8 mouse cellular contexts compared by ENCODE assay signal in the genomic region with DNA sequence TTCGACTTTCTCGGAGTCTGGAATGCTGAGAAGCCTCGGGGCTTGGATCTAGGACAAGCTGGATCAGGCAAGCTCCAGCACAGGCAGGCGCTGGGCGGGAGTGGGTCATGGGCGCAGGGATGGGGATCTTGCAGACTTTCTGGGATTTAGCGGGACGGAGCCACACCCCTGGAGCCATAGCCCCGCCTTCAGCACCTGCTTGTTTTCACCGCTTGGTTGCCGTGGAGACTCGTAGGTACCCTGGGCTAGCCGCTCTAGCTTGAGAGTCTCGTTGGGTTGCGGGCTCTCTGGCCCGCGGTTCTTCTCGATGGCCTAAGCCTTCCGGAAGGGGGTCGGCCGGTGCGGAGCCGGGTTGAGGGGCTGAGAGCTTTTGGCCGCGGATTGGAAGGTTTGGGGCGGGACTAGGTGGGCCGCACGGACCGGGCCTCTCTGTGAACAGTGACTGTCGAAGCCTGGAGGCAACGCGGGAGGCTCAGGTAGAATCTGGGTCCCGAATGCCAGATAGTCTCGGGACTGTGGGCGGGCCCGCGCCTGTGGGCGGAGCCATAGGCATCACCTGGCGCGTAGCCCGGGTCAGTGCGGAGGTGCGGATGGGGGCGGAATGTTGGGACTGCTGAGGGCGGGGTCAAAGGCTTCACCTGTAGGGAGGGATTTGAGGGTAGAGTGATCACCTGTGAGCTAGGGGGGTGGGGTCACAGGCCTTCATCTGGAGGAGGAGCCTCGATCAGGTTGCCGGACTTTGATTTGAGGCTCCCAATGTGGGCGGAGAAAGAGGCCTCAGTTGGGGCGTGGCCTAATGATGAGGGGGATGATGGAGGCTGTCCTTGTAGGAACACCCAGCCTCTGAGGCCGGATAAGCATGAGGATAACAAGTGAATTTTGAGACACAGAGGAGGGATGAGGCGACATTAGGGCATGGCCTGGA. TPM values are rescaled to one million over a fixed set of nuclear protein-coding genes. Genes with fewer than 3 reads are reported as not detected.
DNase-seq lines count a peak whose midpoint lies in the region; ATAC-seq lines count a peak whose summit lies in the region.

No protein-coding gene starts in this region.

- peak overlapping the region; percentile 33; the same call in 1 of the 2 replicates for H3K27ac ChIP-seq in macrophage

- intact Hi-C loops in gastrocnemius, postnatal 36 days (cut with DNase I): no loop called here

- peak overlapping the region; percentile 58 for H3K4me3 ChIP-seq in macrophage (ENCODE audit: inconsistent target)

- H3K36me3 ChIP-seq in macrophage (ENCODE audit: inconsistent target): no peaks in the 10 kb centered on the region

- peaks cover 36% of the 10 kb centered on the region for H3K79me2 ChIP-seq in macrophage (ENCODE audit: inconsistent target)

- peak; percentile 93 for DNase-seq in adrenal gland, adult 2 months
- peak; percentile 95 for DNase-seq in embryo, embryonic 9.5 days (ENCODE audit: extremely low spot score)
- DNase-seq in gastrocnemius, postnatal 36 days: peak; percentile 73 to 81
- DNase-seq in left cerebral cortex, adult 8-10 months (ENCODE audit: low spot score in 2 of 2): peak; percentile 87 to 93
- DNase-seq in retina, postnatal 7 days (ENCODE audit: low read depth, low spot score): peak; percentile 80
- peak; percentile 86 for DNase-seq in urinary bladder, adult 2 months (ENCODE audit: low spot score)

- WGBS in macrophage (ENCODE audit: missing documents): 19% methylated on average over 51 of the region's 51 CpGs

- ATAC-seq in inflammation-experienced regulatory T-cells, adult 6 months: peak; percentile 54

RNA-seq across cellular contexts. Expression of gene Slc27a1, which starts 0.9 kb away (rescaled TPM):
- 100 to 1,000 TPM; 195 to 212 TPM for total RNA-seq in adrenal gland, adult 2 months (2021)
- polyA plus RNA-seq in adrenal gland, adult 2 months (2012; rRNA removed): 479 and 725 TPM in 2 replicates
- 10 to 100 TPM; 55.9 to 77.1 TPM for total RNA-seq in gastrocnemius, postnatal 36 days (2021)
- 1 to 10 TPM; 4.5 to 8.6 (median 5.8) TPM for polyA plus RNA-seq in inflammation-experienced regulatory T-cells, adult 6 months (2017; shearing (Covaris generic))
- total RNA-seq in left cerebral cortex, adult 8-10 months (2022): 100 to 1,000 TPM in 1 of 4 experiments, 10 to 100 TPM in 3; 94.4 to 105 (median 97.5) TPM
- total RNA-seq in macrophage (2018; cell fraction: chromatin; rRNA removed): 100 to 1,000 TPM in 25 of 26 experiments, 10 to 100 TPM in 1; 92.0 to 343 (median 227) TPM
- 10 to 100 TPM; 55.5 to 94.2 (median 79.8) TPM for total RNA-seq in macrophage (2018; cell fraction: cytosol; rRNA removed)
- 100 to 1,000 TPM; 122 to 340 (median 210) TPM for total RNA-seq in macrophage (2018; cell fraction: nucleus; rRNA removed)
- polyA plus RNA-seq in macrophage (2018): 59.7 to 109 TPM (median 64.8 TPM) in 3 replicates
- 57.3 and 63.8 TPM in 2 replicates for polyA plus RNA-seq in urinary bladder, adult 2 months (2012; rRNA removed)

RNA-seq across cellular contexts. Expression of gene Nxnl1, which starts 3.2 kb away (rescaled TPM):
- total RNA-seq in adrenal gland, adult 2 months (2021): 1 to 10 TPM; 1.2 to 1.6 TPM
- polyA plus RNA-seq in adrenal gland, adult 2 months (2012; rRNA removed): 0.26 and 0.54 TPM in 2 replicates
- under 1 TPM; 0.10 TPM for total RNA-seq in gastrocnemius, postnatal 36 days (2021)
- under 1 TPM in 1 of 3 experiments, not detected in 2; 0.13 TPM for polyA plus RNA-seq in inflammation-experienced regulatory T-cells, adult 6 months (2017; shearing (Covaris generic))
- under 1 TPM in 2 of 4 experiments, not detected in 2; 0.17 to 0.21 TPM for total RNA-seq in left cerebral cortex, adult 8-10 months (2022)
- total RNA-seq in macrophage (2018; cell fraction: chromatin; rRNA removed): not detected
- total RNA-seq in macrophage (2018; cell fraction: cytosol; rRNA removed): under 1 TPM in 1 of 26 experiments, not detected in 25; 0.07 TPM
- not detected for total RNA-seq in macrophage (2018; cell fraction: nucleus; rRNA removed)
- polyA plus RNA-seq in macrophage (2018): not detected in 3 replicates
- 0.01 and 0.04 TPM in 2 replicates for polyA plus RNA-seq in urinary bladder, adult 2 months (2012; rRNA removed)

RNA-seq across cellular contexts. Expression of gene Tmem221, which starts 11.0 kb away (rescaled TPM):
- 1 to 10 TPM; 4.1 to 6.8 TPM for total RNA-seq in adrenal gland, adult 2 months (2021)
- polyA plus RNA-seq in adrenal gland, adult 2 months (2012; rRNA removed): 31.6 and 35.2 TPM in 2 replicates
- under 1 TPM in 1 of 2 experiments, not detected in 1; 0.15 TPM for total RNA-seq in gastrocnemius, postnatal 36 days (2021)
- 1 to 10 TPM in 1 of 3 experiments, under 1 TPM in 1, not detected in 1; 0.97 to 2.1 TPM for polyA plus RNA-seq in inflammation-experienced regulatory T-cells, adult 6 months (2017; shearing (Covaris generic))
- total RNA-seq in left cerebral cortex, adult 8-10 months (2022): under 1 TPM in 2 of 4 experiments, not detected in 2; 0.27 to 0.70 TPM
- 1 to 10 TPM in 10 of 26 experiments, under 1 TPM in 9, not detected in 7; 0.58 to 2.4 (median 1.0) TPM for total RNA-seq in macrophage (2018; cell fraction: chromatin; rRNA removed)
- 10 to 100 TPM in 4 of 26 experiments, 1 to 10 TPM in 22; 5.0 to 13.4 (median 8.5) TPM for total RNA-seq in macrophage (2018; cell fraction: cytosol; rRNA removed)
- 10 to 100 TPM in 3 of 26 experiments, 1 to 10 TPM in 23; 1.8 to 11.6 (median 6.1) TPM for total RNA-seq in macrophage (2018; cell fraction: nucleus; rRNA removed)
- 3.2 to 9.9 TPM (median 8.7 TPM) in 3 replicates for polyA plus RNA-seq in macrophage (2018)
- polyA plus RNA-seq in urinary bladder, adult 2 months (2012; rRNA removed): 2.3 and 3.0 TPM in 2 replicates

RNA-seq across cellular contexts. Expression of gene Pgls, which starts 22.3 kb away (rescaled TPM):
- 100 to 1,000 TPM; 125 to 142 TPM for total RNA-seq in adrenal gland, adult 2 months (2021)
- polyA plus RNA-seq in adrenal gland, adult 2 months (2012; rRNA removed): 675 and 694 TPM in 2 replicates
- total RNA-seq in gastrocnemius, postnatal 36 days (2021): 10 to 100 TPM; 25.6 to 26.1 TPM
- 10 to 100 TPM; 52.1 to 61.7 (median 60.1) TPM for polyA plus RNA-seq in inflammation-experienced regulatory T-cells, adult 6 months (2017; shearing (Covaris generic))
- 10 to 100 TPM; 28.7 to 31.1 (median 29.3) TPM for total RNA-seq in left cerebral cortex, adult 8-10 months (2022)
- total RNA-seq in macrophage (2018; cell fraction: chromatin; rRNA removed): 10 to 100 TPM in 25 of 26 experiments, 1 to 10 TPM in 1; 9.5 to 56.2 (median 28.0) TPM
- total RNA-seq in macrophage (2018; cell fraction: cytosol; rRNA removed): 100 to 1,000 TPM in 7 of 26 experiments, 10 to 100 TPM in 19; 56.4 to 132 (median 79.7) TPM
- total RNA-seq in macrophage (2018; cell fraction: nucleus; rRNA removed): 10 to 100 TPM; 17.1 to 75.6 (median 30.6) TPM
- 36.7 to 133 TPM (median 114 TPM) in 3 replicates for polyA plus RNA-seq in macrophage (2018)
- polyA plus RNA-seq in urinary bladder, adult 2 months (2012; rRNA removed): 41.7 and 60.4 TPM in 2 replicates

RNA-seq across cellular contexts. Expression of gene Mvb12a, which starts 26.9 kb away (rescaled TPM):
- total RNA-seq in adrenal gland, adult 2 months (2021): 10 to 100 TPM; 64.7 to 74.4 TPM
- 230 and 237 TPM in 2 replicates for polyA plus RNA-seq in adrenal gland, adult 2 months (2012; rRNA removed)
- total RNA-seq in gastrocnemius, postnatal 36 days (2021): 10 to 100 TPM; 20.8 to 24.8 TPM
- 10 to 100 TPM; 38.1 to 75.7 (median 43.5) TPM for polyA plus RNA-seq in inflammation-experienced regulatory T-cells, adult 6 months (2017; shearing (Covaris generic))
- total RNA-seq in left cerebral cortex, adult 8-10 months (2022): 10 to 100 TPM; 38.0 to 44.2 (median 39.9) TPM
- total RNA-seq in macrophage (2018; cell fraction: chromatin; rRNA removed): 100 to 1,000 TPM in 10 of 26 experiments, 10 to 100 TPM in 16; 13.0 to 161 (median 84.1) TPM
- total RNA-seq in macrophage (2018; cell fraction: cytosol; rRNA removed): 10 to 100 TPM; 49.1 to 87.5 (median 76.8) TPM
- total RNA-seq in macrophage (2018; cell fraction: nucleus; rRNA removed): 100 to 1,000 TPM in 1 of 26 experiments, 10 to 100 TPM in 25; 19.3 to 101 (median 60.5) TPM
- polyA plus RNA-seq in macrophage (2018): 30.1 to 92.7 TPM (median 76.2 TPM) in 3 replicates
- 96.1 and 115 TPM in 2 replicates for polyA plus RNA-seq in urinary bladder, adult 2 months (2012; rRNA removed)

Comparison
In these comparisons a context has a peak if more than half of its experiments do, and no peak if none do; other contexts are left out.
1. Peak in every context shown above with its lines: DNase-seq, ATAC-seq, H3K4me3 ChIP-seq and H3K27ac ChIP-seq.